Mouse (Mus musculus) cerebellum, postnatal 14 days (tissue): ENCODE data around the gene Eva1a.

ENCODE experiments used
- DNase-seq, 2 experiments: peaks; one replicate each; pipeline ENCODE4 v3.0.0; 2021; ENCODE audit warnings: mixed read lengths in 2 of 2

The Eva1a gene

DNA sequence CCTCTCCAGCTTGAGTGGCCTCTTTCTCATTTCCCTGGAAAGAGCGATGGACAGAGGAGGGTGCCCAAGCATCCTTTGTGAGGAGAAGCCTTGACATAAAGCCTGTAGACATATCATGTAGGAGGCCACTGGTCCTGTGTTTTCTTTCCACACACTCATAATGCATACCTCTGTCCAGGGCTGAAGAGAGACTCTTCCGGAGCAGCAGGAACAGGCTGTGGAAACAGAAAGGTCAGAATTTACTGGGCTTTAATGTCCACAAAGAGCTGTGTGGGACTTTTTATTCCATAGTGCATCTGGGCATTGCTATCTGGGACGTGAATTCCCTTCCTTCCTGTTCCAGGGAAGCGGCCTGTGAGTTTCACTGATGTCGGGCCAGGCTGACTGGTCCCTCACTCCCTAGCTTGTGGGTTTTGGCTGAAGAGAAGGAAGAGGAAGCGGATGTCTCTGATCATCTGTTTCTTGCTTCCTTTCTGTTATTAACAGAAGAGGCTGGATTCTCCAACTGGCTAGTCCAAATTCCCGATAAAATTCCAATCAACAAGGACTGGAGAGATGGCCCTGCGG, 25.8 kb downstream of the Eva1a start:
- DNase-seq = no peak

DNA sequence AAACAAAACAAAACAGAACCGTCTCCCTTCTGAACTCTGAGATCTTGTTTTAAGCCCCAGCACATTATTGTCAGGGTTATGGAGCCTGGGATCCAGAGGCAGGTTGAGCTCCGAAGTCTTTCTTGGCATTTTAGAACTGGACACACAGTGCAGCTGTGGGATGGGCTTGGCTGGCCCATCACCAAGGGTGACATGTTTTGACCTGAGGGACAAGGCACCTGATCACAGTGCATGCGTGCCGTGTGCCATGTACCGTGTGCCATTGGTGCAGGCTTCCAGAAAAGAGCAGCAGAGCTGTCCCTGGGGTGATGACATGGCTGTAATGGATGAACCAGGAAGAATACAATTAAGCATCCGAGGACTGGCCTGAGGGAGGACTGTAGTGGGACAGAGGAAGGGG, 29.6 kb downstream of the Eva1a start:
- DNase-seq = no peak

- DNase-seq = peak; percentile 16 to 32
Measured at GRCm38 (mm10) chr6:82073011-82073410, 32.2 kb downstream of the Eva1a start.

GRCm38 (mm10) chr6:82073567-82073966, 32.7 kb downstream of the Eva1a start:
- no peak for DNase-seq

DNA sequence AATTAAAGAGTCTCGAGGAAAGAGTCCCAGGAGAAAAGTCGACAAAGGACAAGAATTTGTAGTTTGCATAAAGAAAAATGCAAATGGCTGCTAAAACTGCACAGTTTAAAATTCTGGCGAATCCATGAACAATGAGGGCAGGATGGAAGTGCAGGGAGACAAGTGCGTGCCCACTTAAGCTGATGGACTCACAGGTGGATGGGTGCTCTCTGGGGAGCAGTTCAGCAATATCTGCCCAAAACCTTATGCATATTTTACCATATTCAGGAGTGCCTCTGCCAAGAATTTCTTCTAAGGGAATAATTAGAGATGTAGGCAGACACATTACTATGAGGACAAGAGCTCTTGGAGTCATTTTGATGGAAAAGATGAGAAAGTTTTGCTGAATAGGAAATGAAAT, 35.5 kb downstream of the Eva1a start:
- DNase-seq = no peak

DNA sequence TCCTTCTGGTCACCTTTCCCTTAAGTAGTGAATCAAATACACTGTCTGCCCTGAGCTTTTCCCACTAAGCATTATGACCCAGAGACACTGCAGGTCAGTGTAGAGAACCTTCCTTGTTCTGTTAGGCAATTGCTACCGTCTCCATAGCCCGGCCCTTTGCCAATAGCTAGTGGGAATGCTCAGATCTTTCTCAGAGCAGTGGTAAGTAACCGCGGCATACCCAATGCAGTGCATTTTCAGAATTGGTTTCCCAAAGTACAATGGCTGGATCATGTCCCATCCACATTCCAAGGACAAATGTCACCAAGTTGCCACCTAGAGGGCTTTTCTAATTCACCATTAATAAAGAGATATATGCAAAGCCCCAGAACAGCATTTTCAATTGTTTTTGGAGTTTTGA, 38.0 kb downstream of the Eva1a start:
- no peak for DNase-seq

DNA sequence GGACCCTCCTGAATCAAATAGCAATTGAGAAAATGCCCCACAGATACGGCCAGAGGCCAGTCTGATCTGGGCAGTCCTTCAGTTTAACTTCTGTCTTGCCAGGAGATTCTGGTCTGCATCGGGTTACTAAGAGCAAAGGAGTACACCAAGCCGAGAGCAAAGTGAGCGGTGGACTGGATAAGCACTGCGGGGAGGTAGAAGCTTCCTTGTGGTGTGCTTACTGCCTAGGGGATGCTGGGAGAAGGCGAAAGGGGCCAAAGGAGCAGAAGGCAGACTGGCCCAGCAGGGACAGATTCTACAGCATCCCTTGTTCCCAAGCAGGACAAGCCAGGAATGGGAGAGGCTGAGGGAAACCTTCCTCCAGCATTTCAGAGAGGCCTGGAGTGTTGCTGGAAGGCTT, 42.8 kb downstream of the Eva1a start:
- peak; percentile 43 to 65 for DNase-seq

- DNase-seq = peak; percentile 10 to 43
Measured at GRCm38 (mm10) chr6:82084235-82084634, 43.4 kb downstream of the Eva1a start.

- DNase-seq = no peak
Measured at GRCm38 (mm10) chr6:82085313-82085908, 44.6 kb downstream of the Eva1a start.

DNA sequence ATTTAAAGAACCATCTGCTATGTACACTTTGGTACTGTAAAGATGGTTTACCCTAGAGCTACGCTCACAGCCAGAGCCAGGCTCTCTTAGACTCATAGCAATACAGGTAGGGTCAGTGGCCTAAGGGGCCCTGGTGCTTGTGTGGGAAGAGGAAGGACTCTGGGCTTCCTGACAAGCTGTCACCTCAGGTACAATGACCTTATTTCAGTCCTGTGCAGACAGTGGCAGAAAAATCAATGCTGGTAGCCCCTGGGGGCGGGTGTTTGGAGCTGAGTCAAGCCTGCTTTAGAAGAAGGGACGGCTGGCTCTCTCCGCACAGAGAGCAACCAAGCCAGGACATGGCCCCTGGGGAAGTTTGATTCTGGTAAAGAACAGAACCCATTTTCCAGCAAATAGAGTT, 47.3 kb downstream of the Eva1a start:
- DNase-seq = peak; percentile 11 to 17

DNA sequence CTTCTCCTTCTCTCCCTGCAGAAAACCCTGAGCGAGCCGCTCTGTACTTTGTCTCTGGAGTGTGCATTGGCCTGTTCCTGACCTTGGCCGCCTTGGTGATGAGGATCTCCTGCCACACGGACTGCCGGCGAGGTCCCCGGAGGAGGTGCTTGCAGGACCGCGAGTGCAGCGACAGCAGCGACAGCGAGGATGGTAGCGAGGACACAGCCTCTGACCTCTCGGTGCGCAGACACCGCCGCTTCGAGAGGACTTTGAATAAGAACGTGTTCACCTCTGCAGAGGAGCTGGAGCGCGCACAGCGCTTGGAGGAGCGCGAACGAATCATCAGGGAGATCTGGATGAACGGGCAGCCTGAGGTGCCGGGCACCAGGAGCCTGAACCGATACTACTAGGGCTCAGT, 50.9 kb downstream of the Eva1a start:
- DNase-seq = peak in 1 of 2 experiments; percentile 24

- no peak for DNase-seq
Measured at GRCm38 (mm10) chr6:82097705-82098104, 56.9 kb downstream of the Eva1a start.

- DNase-seq = no peak
Measured at GRCm38 (mm10) chr6:82098456-82098855, 57.6 kb downstream of the Eva1a start.

DNA sequence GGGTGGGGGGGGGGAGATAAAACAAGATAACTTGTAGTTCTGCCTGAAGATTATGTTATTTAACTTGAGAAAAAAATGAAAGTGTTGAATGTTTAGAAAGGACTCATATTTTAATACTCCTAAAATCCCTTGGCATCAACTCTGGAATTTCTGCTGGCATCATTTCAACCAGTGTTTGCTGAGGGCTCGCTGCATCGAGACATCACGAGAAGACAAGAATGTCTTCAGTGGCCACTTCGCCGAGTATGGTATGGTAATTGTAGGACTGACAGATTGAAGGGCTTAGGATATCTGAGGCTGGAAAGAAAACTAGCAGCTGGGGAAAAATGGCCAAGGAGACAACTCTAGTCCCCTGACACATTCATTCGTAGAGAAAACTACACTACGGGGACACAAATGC, 69.6 kb downstream of the Eva1a start:
- no peak for DNase-seq

GRCm38 (mm10) chr6:82111111-82111510, 70.3 kb downstream of the Eva1a start:
- DNase-seq = no peak

DNA sequence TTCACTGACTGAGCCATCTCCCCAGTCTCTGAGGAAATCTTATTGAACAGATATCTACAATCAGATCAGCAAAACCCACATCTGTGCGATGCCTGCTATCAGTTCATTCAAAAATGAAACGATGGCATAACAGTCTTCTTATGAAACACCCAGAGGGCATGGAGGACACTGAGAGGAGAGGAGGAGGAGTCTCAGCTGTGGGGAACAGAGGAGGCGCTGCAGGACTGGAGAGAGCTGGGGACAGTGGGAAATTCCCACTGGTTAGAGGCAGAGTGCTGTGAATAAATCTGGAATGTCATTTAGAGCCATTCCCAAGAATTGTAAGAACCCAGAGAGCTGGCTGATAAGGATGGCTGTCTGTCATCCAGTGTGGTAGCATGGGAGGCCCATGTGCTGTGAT, 70.7 kb downstream of the Eva1a start:
- DNase-seq = no peak

DNA sequence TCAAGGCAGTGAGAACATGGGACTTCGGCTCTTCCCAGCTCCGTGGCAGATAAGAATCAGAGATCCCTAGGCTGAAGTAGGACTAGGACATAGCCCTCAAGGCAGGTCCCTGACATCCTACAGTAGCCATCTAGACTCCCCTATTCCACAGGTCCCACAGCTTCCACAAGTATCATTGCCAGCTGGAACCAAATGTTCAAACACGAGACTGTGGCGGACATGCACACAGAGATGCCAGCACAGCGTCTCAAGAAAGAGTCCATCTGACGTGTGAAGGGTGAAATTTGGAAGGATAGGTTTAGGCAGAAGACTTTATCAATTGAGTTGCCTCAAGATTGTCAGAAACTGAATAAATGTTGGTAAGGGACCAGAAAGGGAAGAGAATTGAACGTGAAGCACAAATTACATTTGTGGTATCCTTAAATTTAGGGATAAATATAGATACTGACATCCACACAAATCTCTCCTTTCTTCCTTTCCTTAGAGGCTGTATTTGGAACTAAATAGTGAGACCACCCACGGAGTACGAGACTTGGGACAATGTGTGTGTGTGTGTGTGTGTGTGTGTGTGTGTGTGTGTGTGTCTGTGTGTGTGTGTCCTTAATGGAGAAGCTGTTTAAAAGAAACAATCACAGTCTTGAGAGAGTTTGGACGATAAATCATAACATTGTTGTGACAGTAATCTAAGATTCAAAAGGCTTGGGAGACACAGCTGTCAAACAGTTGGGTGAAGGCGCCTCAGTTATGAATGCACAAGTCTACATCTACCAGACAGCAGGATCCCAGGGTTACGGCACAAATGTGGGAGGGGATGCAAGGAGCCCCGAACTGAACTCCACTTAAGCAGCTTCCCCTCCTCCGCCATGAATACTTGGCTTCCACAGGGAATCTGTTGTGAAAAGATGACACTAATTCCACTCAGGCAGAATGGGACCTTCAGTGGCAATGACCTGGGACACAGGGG, 71.6 kb downstream of the Eva1a start:
- DNase-seq = no peak

DNA sequence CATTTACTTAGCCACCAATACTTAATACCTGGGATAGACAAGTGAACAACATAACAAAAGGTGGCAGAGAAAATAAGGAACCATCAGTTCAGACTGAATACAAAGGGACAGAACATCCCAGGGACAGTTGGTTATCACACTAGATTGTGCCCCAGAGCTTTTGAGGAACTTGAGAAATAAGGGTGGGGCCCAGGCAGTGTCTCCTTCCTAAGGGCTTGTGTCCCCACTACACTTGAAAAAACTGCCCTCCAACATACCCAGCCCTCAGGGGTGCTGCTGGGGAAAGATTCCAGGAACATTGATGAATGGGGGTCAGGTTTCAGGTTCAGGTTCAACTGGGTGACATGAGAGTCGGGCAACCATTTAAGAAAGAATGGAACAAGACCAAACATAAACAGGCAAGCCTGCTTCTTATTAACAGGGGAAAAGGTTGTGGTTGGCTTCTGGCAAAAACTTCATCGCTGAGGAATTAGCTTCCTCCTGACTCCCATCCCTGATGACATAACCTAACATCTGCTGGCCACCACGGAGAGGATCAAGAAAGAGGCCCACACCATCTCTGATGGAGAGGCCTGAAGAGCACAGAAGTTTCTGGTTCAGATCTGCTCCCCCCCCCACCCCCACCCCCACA, 74.6 kb downstream of the Eva1a start:
- no peak for DNase-seq

DNA sequence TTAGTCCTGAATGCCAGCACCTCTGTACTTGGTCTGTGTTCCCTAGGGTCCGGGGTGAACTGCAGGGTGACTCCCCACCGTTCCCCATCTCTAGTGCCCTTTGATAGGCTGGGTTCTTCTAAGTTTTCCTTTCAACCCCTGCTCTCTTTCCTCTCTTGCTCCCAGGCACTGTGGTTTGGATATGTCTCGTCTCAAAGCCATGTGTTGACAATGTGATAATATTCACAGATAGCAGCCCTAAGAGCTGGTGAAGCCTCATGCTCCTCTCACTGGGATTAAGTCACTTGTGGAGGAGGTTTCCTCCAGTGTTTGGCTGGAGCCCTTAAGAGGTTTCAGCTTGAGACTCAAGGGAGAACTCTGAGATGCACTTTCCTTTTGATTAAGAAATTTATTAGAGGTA, 75.3 kb downstream of the Eva1a start:
- DNase-seq = no peak

- no peak for DNase-seq
Measured at GRCm38 (mm10) chr6:82117871-82118270, 77.0 kb downstream of the Eva1a start.

DNA sequence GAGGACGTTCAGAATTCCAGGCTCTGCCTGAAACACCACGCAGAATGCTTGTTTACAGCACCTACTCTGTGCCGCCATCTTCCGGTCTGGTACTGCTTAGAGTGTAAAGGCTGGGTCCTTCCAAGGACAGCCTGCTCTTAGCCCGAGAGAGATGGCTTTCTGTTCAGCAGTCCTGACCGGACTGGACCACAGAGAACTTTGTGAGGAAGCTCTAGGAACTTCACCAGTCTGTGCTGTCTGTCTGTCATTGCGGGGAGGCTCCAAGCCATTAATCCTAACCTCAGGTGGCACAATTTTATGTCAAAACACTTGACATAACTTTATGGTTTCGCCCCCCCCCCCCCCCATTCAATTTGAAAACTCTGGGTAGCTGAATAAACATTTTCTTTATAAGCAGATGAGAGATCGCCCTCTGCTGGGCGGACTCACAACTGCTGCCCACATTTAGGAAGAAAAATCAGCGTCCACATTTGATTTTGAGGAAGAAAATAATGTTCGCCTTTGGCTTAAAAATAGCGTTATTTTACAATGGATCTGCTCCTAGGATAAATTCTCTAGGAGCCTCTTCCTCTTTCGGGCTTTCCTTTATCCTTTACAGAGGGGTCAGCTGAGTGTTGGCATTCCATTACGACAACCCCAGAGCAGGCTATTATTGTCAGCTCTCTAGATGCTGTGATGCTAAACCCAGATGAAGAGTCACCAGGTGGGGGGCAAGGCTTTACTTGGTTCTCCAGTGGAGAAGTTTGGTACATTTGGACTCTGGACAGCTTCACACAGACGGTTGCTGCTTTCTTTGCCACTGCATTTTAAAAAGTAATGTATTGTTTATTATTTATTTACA, 78.7 kb downstream of the Eva1a start:
- DNase-seq = peak; percentile 75 to 79

DNA sequence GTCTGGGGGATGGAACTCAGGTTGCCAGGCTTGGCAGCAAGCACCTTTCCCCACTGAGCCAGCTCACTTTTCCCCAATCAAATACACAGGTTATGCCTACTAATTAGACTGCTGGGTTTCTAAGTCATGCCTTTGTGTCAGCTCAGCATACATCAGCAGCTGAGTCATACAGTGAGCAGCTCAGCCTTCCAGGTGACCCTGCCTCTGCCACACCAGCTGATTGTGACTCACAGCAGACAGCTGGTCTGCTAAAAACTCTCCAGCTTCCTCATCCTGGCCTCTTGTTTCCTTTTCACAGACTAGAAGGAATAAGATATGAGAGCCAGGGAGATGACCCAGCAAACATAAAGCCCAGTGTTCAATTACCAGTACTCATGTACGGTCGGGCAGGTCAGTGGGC, 84.3 kb downstream of the Eva1a start:
- DNase-seq = no peak

GRCm38 (mm10) chr6:82127827-82128226, 87.0 kb downstream of the Eva1a start:
- peak; percentile 19 to 65 for DNase-seq
